In the genomic region with DNA sequence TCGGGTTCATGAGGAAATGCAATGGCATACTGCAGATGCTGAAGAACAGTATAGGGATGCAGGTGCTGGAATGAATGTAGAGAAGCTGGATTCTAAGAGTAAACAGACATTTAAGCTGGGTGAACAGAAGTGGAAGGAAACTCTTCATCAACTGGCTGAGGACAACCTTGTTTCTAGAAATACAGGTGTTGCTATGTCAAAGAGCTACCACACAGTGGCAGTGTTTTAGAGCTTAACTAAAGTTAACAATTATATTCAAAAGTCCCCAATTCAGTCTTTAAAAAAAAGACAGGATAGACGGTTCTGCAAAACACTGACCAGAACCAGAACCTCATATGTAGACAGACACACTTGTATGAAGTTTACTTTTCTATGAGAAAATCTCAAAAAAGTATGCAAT, we compare ENCODE assay signal across 8 mouse cellular contexts.
DNase-seq lines count a peak whose midpoint lies in the region; ATAC-seq and TF ChIP-seq lines count a peak whose summit lies in the region.
"Not testable (repeated sequence)": the region's sequence is repeated elsewhere in the genome, so short reads cannot be mapped to it uniquely, and the experiment has no call there.

No protein-coding gene starts in this region.

- WGBS in forebrain, embryonic 14.5 days = 46% methylated on average over 2 of the region's 2 CpGs
- WGBS in heart, adult 2 months = 50% methylated on average over 2 of the region's 2 CpGs
- 56% methylated on average over 2 of the region's 2 CpGs for WGBS in kidney, postnatal 0 days
- 47% methylated on average over 2 of the region's 2 CpGs for WGBS in midbrain, postnatal 0 days
- 42% methylated on average over 2 of the region's 2 CpGs for WGBS in stomach, postnatal 0 days

- ATAC-seq in forebrain, embryonic 14.5 days; kidney, postnatal 0 days (replicated peaks; ENCODE audit: low FRiP score, low read depth); midbrain, postnatal 0 days (ENCODE audit: low FRiP score); stomach, postnatal 0 days (ENCODE audit: low FRiP score, low TSS enrichment): not testable (repeated sequence)

- not testable (repeated sequence) for H3K27ac ChIP-seq in forebrain, embryonic 14.5 days (ENCODE audit: low read depth, low read length); heart, adult 2 months; kidney, postnatal 0 days; midbrain, postnatal 0 days (ENCODE audit: low read depth, low read length); stomach, postnatal 0 days (replicated peaks)

- TF ChIP-seq EP300 in heart, adult 2 months (IDR thresholded peaks at IDR 0.05; ENCODE audit: insufficient read depth, low read depth, low read length); stomach, postnatal 0 days (optimal IDR thresholded peaks at IDR 0.05): not testable (repeated sequence)

- H3K4me1 ChIP-seq in forebrain, embryonic 14.5 days (ENCODE audit: control insufficient read depth, insufficient read depth, low read length); heart, adult 2 months (ENCODE audit: control insufficient read depth, insufficient read depth, low read length); kidney, postnatal 0 days (replicated peaks; ENCODE audit: insufficient read depth, low read length); midbrain, postnatal 0 days (ENCODE audit: insufficient read depth, low read length); stomach, postnatal 0 days (replicated peaks; ENCODE audit: control insufficient read depth, insufficient read depth): not testable (repeated sequence)

- peak; percentile 3 for DNase-seq in ZHBTc4 (ENCODE audit: low read depth, low spot score)
- peak; percentile 29 to 43 for DNase-seq in cerebellum, postnatal 14 days
- peak; percentile 48 for DNase-seq in forebrain, embryonic 14.5 days (ENCODE audit: low spot score)
- DNase-seq in heart, adult 2 months; stomach, postnatal 0 days (ENCODE audit: low spot score): not testable (repeated sequence)
- DNase-seq in kidney, postnatal 0 days (ENCODE audit: low spot score) = peak; percentile 8
- DNase-seq in left cerebral cortex, postnatal 14 days (ENCODE audit: low spot score in 2 of 2) = peak; percentile 6 to 35
- peak; percentile 36 for DNase-seq in midbrain, postnatal 0 days (ENCODE audit: low spot score)

- peak; percentile 13; the same call in 1 of the 2 replicates for TF ChIP-seq CTCF in heart, adult 2 months (IDR thresholded peaks at IDR 0.05)
- TF ChIP-seq CTCF in kidney, postnatal 0 days (IDR thresholded peaks at IDR 0.05; ENCODE audit: low read depth) = peak; percentile 45; the same call in 1 of the 2 replicates
- TF ChIP-seq CTCF in midbrain, postnatal 0 days (IDR thresholded peaks at IDR 0.05) = peak; percentile 62
- peak; percentile 47; the same call in 1 of the 2 replicates for TF ChIP-seq CTCF in stomach, postnatal 0 days (IDR thresholded peaks at IDR 0.05; ENCODE audit: low read depth)

- not testable (repeated sequence) for H3K9me3 ChIP-seq in forebrain, embryonic 14.5 days (replicated peaks; ENCODE audit: control insufficient read depth, low read length); kidney, postnatal 0 days (replicated peaks; ENCODE audit: low read length); midbrain, postnatal 0 days (ENCODE audit: low read length); stomach, postnatal 0 days (ENCODE audit: control insufficient read depth, low read length)

- intact Hi-C loops in heart, adult 2 months (cut with DNase I) = not testable (repeated sequence)
- intact Hi-C loops in left cerebral cortex, postnatal 14 days (cut with DNase I) = loop anchor here (5.0 kb wide), 1 partner anchor 1168 kb away; no protein-coding TSS in a partner anchor

- H3K4me2 ChIP-seq in forebrain, embryonic 14.5 days (ENCODE audit: low read length); kidney, postnatal 0 days (ENCODE audit: low read length); midbrain, postnatal 0 days (ENCODE audit: low read depth, low read length, poor library complexity, severe bottlenecking); stomach, postnatal 0 days (replicated peaks; ENCODE audit: low read depth): not testable (repeated sequence)

- not testable (repeated sequence) for H3K36me3 ChIP-seq in forebrain, embryonic 14.5 days (ENCODE audit: control insufficient read depth, insufficient read depth, low read length); heart, adult 2 months (ENCODE audit: control insufficient read depth, insufficient read depth, low read length); kidney, postnatal 0 days (ENCODE audit: insufficient read depth, low read length); midbrain, postnatal 0 days (ENCODE audit: insufficient read depth, low read length); stomach, postnatal 0 days (ENCODE audit: control insufficient read depth, insufficient read depth, low read length)

- not testable (repeated sequence) for H3K27me3 ChIP-seq in forebrain, embryonic 14.5 days (replicated peaks; ENCODE audit: control insufficient read depth, insufficient read depth, low read length); heart, adult 2 months (ENCODE audit: control insufficient read depth, insufficient read depth, low read length); kidney, postnatal 0 days (ENCODE audit: insufficient read depth, low read length); midbrain, postnatal 0 days (ENCODE audit: insufficient read depth, low read length); stomach, postnatal 0 days (ENCODE audit: control insufficient read depth, insufficient read depth, low read length)

- H3K79me2 ChIP-seq in heart, adult 2 months (replicated peaks; ENCODE audit: control insufficient read depth, insufficient read depth, low read length) = not testable (repeated sequence)

- not testable (repeated sequence) for H3K4me3 ChIP-seq in forebrain, embryonic 14.5 days (ENCODE audit: low read depth, low read length); heart, adult 2 months; kidney, postnatal 0 days (replicated peaks; ENCODE audit: low read depth, low read length); midbrain, postnatal 0 days (ENCODE audit: low read depth, low read length); stomach, postnatal 0 days (ENCODE audit: low read depth, low read length)

- not testable (repeated sequence) for H3K9ac ChIP-seq in forebrain, embryonic 14.5 days (ENCODE audit: low read length); heart, adult 2 months (ENCODE audit: low read depth, low read length); kidney, postnatal 0 days (ENCODE audit: low read depth, low read length); midbrain, postnatal 0 days (replicated peaks; ENCODE audit: low read length, poor library complexity, severe bottlenecking); stomach, postnatal 0 days (ENCODE audit: low read length)

- not testable (repeated sequence) for TF ChIP-seq POLR2A in heart, adult 2 months (IDR thresholded peaks at IDR 0.05; ENCODE audit: insufficient read depth, low read depth, low read length)
